Mouse (Mus musculus) WW6 (cell line): ENCODE results near the gene Hcfc1.

Experiments used
- DNase-seq: peaks from one replicate; pipeline ENCODE4 v3.0.0-alpha.2; 2013; ENCODE audit warnings: low read depth, low spot score

Gene Hcfc1

DNA sequence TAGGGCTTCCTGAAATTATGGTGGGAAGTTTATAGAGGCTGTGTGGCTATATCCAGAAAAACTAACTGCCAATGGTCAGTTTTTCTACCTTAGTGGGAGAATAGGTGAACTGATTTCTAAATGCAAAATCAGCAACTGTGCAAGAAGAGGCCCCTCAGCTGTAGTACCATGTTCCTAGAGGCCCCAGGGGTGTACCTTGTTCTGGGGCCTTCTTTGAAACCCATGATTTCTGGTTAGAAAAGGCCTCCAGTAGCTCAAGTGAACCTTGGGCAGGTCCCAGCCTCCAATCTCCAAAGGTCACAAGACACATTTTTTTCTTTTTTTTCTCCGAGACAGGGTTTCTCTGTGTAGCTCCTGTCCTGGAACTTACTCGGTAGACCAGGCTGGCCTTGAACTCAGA, 23.9 kb downstream of the Hcfc1 start:
- no peak for DNase-seq

DNA sequence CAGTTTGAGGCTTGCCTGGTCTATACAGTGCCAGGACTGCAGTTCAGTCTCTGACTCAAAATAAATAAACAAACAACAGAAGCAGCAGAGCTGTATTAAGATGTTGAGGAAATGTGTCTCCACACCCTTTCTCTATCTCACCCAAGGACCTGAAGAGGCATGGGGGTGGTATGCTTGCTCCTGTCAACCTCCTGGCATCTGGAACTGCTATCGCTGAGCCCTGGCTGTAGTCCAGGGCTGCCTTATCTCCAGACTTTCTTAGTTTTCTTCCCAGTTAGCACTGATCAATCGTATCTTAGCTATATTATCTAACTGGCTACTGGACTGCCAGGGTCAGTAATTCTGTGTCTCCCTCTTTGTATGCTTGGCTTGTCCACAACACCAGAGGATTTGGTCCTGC, 24.3 kb downstream of the Hcfc1 start:
- no peak for DNase-seq

DNA sequence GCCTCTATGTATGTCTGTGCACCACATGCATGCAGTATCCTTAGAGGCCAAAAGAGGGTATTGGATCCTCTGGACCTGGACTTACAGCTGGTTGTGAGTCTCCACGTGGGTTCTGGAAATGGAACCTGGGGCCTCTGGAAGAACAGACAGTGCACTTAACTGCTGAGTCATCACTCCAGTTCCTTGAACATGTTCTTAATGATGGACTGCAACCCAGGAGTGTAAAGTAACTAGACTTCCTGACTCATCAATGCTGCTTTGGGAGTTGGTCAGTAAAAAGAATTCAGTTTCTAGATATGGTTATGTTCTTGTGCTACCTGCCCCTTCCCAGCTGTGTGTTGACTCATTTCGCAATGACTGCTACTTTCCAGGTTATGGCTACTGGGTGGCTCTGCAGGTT, 34.3 kb downstream of the Hcfc1 start:
- DNase-seq, result no peak

- peak; percentile 73 for DNase-seq
These were observed 35.6 kb downstream of the Hcfc1 start, which contains the start of gene Renbp for GRCm38 (mm10) chrX:73930402-73931062. Renbp (minus strand) TSS chrX:73930850.

GRCm38 (mm10) chrX:73922550-73922882, 43.6 kb downstream of the Hcfc1 start:
- no peak for DNase-seq

- DNase-seq, result peak; percentile 54
These were observed 44.2 kb downstream of the Hcfc1 start, which contains the start of the genes Arhgap4 and Naa10 for GRCm38 (mm10) chrX:73921823-73922549. Arhgap4 (minus strand) TSS chrX:73921870. Naa10 (minus strand) TSS chrX:73921944.

GRCm38 (mm10) chrX:73921285-73921822, 44.8 kb downstream of the Hcfc1 start:
- DNase-seq, result no peak

- DNase-seq, result no peak
These were observed 47.5 kb downstream of the Hcfc1 start for GRCm38 (mm10) chrX:73918631-73919030.

GRCm38 (mm10) chrX:73916945-73917344, 49.2 kb downstream of the Hcfc1 start:
- DNase-seq, result no peak

DNA sequence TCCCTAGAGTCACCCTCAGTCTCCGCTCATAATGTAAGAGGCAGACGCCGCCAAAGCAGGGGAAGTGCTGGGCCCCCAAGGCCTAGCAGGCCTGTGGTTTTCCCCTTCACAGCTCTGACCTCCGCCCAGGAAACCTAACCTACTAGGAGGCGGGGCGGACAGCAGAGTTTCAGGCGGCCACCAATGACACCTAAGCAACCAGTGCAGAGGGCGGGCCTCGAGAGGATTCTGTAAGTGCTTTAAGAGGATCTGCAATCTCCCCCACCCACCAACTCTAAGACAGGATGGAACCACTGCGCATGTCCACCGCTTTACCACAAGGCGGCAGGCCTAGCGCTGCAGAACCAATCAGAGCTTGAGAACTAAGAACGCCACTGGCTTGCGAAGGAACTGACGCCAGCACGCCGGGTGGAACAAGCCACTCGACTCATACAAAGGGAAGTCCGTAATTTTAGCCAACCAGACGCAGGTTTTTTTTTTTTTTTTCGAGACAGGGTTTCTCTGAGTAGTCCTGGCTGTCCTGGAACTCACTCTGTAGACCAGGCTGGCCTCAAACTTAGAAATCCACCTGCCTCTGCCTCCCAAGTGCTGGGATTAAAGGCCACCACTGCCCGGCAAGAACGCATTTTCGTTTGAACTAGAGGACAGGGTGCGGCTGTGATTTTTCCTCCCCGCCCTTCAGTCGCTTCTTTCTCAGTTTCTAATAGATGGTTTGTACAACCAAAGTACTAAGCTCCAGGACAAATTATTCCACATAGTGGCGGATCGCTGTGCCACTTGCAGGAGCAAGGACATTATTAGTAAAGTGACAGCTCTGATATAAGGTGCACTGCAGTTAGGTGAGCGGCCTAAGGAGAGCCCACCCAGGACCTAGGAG, 51.1 kb downstream of the Hcfc1 start:
- peak; percentile 86 for DNase-seq

GRCm38 (mm10) chrX:73911588-73911987, 54.6 kb downstream of the Hcfc1 start:
- DNase-seq, result no peak

DNA sequence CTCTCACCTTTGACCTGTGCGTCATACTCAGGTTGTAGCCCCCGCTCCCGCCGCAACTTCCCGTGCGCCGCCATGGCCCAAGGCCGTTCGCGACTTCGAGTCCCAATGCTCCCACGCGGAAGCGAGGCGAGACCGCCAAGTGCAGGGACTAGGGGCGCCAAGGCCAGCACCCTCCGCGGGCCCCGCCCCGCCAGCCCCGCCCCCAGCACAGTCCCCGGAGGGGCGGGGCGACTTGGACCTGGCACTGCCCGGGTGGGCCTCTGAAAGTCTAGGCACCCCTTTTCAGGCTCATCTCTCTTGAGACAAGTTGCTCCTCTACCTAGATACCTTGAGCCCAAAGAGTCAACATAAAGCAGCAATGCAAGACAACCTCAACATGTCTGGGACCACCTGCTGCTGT, 55.0 kb downstream of the Hcfc1 start:
- DNase-seq, result no peak

GRCm38 (mm10) chrX:73910451-73910850, 55.7 kb downstream of the Hcfc1 start:
- DNase-seq, result no peak

DNA sequence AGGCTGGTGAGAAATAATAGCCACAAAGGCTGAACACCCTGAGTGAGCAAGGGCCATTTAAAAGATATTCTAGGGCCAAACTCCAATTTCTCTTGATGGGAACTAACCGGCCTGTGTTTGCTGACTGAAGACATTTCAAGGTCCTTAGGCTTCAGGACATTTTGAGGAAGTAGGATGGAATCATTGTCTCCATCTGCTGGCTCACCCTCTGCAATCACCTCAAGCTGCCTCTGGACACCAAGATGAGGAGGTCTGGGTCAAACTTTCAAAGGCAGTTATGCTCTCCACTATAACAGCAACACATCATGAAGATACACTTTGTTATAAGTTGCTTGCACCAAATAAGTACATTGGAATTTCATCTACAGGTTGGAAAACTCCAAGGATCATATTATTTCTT, 56.1 kb downstream of the Hcfc1 start:
- DNase-seq, result no peak

DNA sequence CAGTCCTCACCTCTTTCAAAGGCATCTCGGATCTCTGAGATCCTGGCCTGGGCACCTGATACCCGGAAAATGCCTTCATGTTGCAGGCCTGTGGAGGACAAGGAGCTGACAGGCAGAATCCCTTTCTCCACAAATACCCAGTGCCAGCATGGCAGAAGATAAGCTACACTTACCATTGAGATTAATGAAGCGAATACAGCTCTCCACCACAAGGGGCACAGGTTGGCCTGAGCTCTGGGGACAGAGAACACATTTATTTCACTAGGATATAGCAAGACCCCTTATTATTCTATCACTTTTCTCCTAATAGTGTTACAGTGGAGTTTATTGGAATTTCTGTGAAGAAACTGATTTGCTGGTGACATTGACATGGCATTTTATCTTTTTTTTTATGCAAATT, 68.2 kb downstream of the Hcfc1 start:
- DNase-seq, result no peak

DNA sequence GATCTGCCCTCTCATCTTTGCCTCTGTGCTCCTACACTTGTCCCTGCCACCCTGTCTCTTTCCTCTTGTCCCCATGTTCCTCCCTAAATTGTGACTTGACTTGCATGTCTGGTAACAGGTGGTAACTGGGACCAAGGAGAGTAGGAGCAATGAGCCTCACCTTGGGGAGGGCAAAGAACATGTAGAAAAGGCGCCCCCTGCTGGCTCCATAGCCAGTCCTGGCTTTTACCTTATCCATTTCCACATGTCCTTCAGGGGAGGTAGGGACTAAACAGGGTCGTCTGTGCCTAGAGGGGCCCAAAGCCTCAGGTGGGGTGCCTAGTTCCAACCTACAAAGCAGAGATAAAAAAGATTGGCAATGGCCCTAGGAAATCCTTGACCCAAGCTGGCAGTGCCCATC, 70.4 kb downstream of the Hcfc1 start, which contains the start of gene L1cam:
Gene L1cam (minus strand): TSS at position 387 of the 400 bp plus-strand sequence.
- no peak for DNase-seq

DNA sequence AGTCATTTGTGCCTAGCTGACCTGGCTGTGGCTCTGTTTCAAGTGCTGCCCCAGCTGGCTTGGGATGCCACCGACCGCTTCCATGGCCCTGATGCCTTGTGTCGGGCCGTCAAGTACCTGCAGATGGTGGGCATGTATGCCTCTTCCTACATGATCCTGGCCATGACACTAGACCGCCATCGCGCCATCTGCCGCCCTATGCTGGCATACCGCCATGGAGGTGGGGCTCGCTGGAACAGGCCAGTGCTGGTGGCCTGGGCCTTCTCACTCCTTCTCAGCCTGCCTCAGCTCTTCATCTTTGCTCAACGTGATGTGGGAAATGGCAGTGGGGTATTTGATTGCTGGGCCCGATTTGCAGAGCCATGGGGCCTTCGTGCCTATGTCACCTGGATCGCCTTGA, 73.3 kb downstream of the Hcfc1 start:
- DNase-seq, result no peak
